Mouse (Mus musculus) urinary bladder, postnatal 4 days (tissue): Measurements from ENCODE around the gene Mfsd2b.

ENCODE experiments used
- DNase-seq, 2 experiments: peaks; one replicate each; pipeline ENCODE4 v3.0.0; 2021 to 2022; ENCODE audit warnings: low spot score in 2 of 2

Gene Mfsd2b

DNA sequence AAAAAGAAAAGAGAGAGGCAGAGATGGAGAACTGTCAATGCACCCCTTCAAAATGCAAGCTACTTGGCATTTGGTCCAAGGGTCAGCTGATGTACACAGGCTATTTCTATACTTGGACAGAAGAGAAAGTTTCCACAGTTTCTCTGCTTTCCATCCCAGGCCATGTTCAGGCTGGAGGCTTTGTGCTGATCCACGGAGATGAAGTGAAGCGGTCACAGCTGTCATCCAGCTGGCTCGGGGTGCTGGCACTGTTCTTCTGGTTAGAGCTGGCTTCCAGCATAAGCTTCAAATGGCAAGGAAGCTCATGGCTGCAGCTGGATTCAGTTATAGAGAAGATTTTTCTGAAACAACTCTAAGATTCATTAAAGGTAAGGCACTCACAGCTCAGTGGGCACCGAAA lies 60.5 kb downstream of the Mfsd2b start:
- no peak for DNase-seq
